Mouse (Mus musculus) stomach, embryonic 16.5 days (tissue): Measurements from ENCODE around the gene Parp6. TPM values are rescaled to one million over a fixed set of nuclear protein-coding genes. Genes with fewer than 3 reads are reported as not detected.

Experiments used
- ATAC-seq: fragments of 200-750 bp; cut with Nextera tagmentation; 2 replicates; pipeline ENCODE4 v1.8.0; 2017; ENCODE audit warnings: moderate number of reproducible peaks, moderate TSS enrichment; ENCODE audit not compliant: insufficient read depth, low FRiP score
- H3K27ac ChIP-seq: fragments of 300-500 bp; sonication (generic); 2 replicates; pipeline ENCODE4 v1.5.1; 2014; ENCODE audit warnings: low read length
- H3K27me3 ChIP-seq: fragments of 300-500 bp; sonication (generic); 2 replicates; pipeline ENCODE4 v1.6.1; 2014; ENCODE audit warnings: low read length, control low read depth, mixed read lengths; ENCODE audit not compliant: control insufficient read depth, insufficient read depth
- H3K36me3 ChIP-seq: fragments of 300-500 bp; sonication (generic); 2 replicates; pipeline ENCODE4 v1.6.1; 2014; ENCODE audit warnings: low read length; ENCODE audit not compliant: control insufficient read depth, insufficient read depth
- H3K4me1 ChIP-seq: fragments of 300-500 bp; sonication (generic); 2 replicates; pipeline ENCODE4 v1.6.1; 2014; ENCODE audit warnings: low read length, control low read depth, mixed read lengths; ENCODE audit not compliant: control insufficient read depth, insufficient read depth
- H3K4me2 ChIP-seq: fragments of 300-500 bp; sonication (generic); 2 replicates; pipeline ENCODE4 v1.6.1; 2014; ENCODE audit warnings: low read depth, low read length, mixed read lengths
- H3K4me3 ChIP-seq: fragments of 300-500 bp; sonication (generic); replicated peaks from 2 replicates; pipeline ENCODE4 v1.5.1; 2014; ENCODE audit warnings: mild to moderate bottlenecking, low read length
- H3K9ac ChIP-seq: fragments of 300-500 bp; sonication (generic); 2 replicates; pipeline ENCODE4 v1.6.1; 2014; ENCODE audit warnings: low read length
- H3K9me3 ChIP-seq: fragments of 300-500 bp; sonication (generic); replicated peaks from 2 replicates; pipeline ENCODE4 v1.6.1; 2016; ENCODE audit warnings: low read length, control low read depth; ENCODE audit not compliant: control insufficient read depth
- WGBS: fragments of 180-500 bp; shearing (Covaris S2); extraction: QIAGEN DNeasy Blood & Tissue Kit; methylation state at CpG from one replicate; pipeline ENCODE4 v1.1.7; 2014; 5-methylcytosine and 5-hydroxymethylcytosine counted together
- polyA plus RNA-seq: library from polyadenylated mRNA; unstranded; fragments of >200 nt; fragmentation: Nextera tagmentation; extraction: Ambion mirVana; gene quantifications from 2 replicates; pipeline ENCODE4 v1.2.1, GENCODE M21; 2015

Parp6 gene
- 28.2 and 31.1 TPM in 2 replicates for polyA plus RNA-seq

DNA sequence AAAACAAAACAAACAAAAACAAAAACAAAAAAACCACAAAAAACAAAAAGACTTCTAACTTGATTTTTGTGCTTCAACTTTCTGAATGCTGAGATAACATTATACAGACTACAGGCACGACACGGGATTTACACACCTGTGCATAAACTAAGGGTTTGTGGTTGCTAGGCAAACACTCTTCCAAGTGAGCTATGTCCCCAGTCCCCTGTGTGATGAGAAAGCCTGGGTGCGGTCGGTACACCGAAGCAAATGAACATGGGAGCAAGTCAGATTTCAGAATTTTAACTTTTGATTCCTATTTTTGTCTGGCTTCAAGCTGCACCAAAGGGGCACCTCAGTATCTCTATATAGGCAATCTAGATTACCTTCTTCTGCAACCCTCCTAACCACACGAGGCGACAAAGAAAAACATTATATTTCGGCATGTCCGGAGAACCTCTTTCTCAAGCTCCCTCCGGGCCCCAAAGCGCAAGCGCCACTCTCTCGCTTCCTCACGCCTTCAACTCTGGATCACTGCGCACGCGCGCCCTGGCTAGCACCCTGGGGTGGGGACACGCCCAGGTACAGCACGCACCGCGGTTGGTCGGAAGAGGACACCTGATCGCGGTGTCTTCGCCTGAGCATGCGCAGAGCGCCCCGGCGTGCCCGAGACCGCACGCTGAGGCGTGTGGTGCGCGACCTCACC, at the start of gene Parp6:
TSS of gene Parp6 (plus strand) at position 663 of the 685 bp plus-strand sequence.
- Histone ChIP-seq H3K36me3 (no peaks in the 10 kb centered on the region), H3K4me2 (peak within 1 kb of the TSS; percentile 70), H3K9ac (peak within 1 kb of the TSS; percentile 90), H3K4me1 (0 out of 2 replicates have a peak, but pooled peaks cover 3% of the 10 kb centered on the region), H3K27me3 (no peaks in the 10 kb centered on the region), H3K27ac (peak within 1 kb of the TSS; percentile 89), H3K9me3 (no peaks in the 10 kb centered on the region), H3K4me3 (peak within 1 kb of the TSS; percentile 84)
- 1% methylated on average over 35 of the region's 36 CpGs for WGBS
- ATAC-seq: peak; percentile 100

DNA sequence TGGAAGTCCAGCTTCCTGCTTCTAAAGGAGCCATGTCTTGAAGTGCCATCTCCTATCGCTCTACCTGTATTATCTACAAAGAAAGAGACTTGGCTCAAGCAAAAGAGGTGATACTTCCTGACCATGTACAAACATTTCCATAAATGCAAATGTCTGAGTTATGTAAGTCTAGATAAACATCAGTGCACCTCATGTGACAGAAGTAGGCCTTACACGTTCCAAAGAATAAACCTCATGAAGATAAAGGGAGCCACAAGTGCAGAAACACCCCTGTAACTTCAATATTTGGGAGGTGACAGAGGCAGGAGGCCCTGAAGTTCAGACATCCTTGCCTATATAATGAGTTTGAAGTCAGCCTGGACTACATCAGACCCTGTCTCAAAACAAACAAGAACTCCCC, 45.2 kb upstream of the Parp6 start:
- Histone ChIP-seq H3K9ac (no peak overlapping the region), H3K27ac (no peak overlapping the region), H3K27me3 (no peaks in the 10 kb centered on the region), H3K4me1 (no peaks in the 10 kb centered on the region), H3K4me3 (no peak overlapping the region), H3K4me2 (no peak overlapping the region), H3K9me3 (no peaks in the 10 kb centered on the region), H3K36me3 (no peaks in the 10 kb centered on the region)
- no peak for ATAC-seq
- WGBS: 66% methylated on average over 2 of the region's 2 CpGs

DNA sequence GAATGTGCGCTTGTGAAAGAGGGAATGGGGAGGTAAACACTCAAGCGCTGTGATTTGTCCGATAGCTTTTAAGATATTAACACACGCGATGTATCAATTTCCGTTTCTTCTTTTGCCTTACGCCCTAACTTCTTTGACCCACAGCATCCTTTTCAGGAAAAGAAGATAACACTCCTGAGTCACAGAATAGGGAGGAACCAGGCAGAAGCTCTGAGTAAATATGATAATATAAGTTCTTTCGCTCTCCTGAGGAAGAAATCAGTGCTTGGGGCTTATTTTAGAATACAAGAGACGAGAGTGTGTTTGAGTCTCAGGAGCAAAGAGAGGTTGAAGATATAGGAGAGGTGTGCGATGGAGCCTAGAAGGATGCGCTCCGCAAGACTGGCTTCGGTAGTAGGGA, 39.7 kb upstream of the Parp6 start:
- Histone ChIP-seq H3K27me3 (0 out of 2 replicates have a peak, but pooled peaks cover 3% of the 10 kb centered on the region), H3K36me3 (no peaks in the 10 kb centered on the region), H3K4me3 (peak overlapping the region; percentile 46), H3K4me2 (peak overlapping the region; percentile 61), H3K27ac (no peak overlapping the region), H3K4me1 (peaks cover 5% of the 10 kb centered on the region; the same call in 1 of the 2 replicates), H3K9ac (no peak overlapping the region), H3K9me3 (no peaks in the 10 kb centered on the region)
- 12% methylated on average over 13 of the region's 13 CpGs for WGBS
- no peak for ATAC-seq

DNA sequence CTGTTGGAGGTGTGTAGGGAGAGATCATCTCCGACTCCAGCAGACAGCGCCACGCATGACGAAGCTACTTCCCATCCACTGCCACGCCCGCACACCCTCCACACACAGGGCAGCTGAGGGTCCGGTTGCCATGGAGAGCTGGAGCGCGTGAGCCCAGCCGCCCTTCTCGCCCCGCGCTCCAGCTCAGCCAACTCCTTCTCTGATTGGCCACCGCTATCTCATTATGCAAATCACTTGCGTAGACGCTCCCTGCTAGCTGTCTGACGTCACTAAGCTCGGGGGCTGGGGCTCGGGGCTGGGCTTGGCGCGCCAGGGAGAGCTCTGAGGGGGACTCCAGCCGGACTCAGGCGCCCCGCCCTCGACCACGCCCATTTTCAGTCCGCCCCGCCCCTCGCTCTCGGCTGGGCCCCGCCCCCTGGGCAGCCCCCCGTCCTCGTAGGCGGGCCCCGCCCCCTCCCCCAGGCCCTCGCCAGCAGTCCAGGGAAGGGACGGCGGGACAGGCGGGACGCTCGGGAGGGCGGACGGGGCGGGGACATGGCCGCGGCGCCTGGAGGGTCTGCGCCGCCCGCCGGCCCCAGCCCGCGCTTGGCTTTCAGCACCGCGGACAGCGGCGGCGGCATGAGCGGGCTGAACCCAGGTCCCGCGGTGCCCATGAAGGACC, 39.1 kb upstream of the Parp6 start, which contains the start of gene Celf6:
TSS of gene Celf6 (plus strand) at position 74 of the 661 bp plus-strand sequence.
- Histone ChIP-seq H3K36me3 (no peaks in the 10 kb centered on the region), H3K27me3 (0 out of 2 replicates have a peak, but pooled peaks cover 3% of the 10 kb centered on the region), H3K4me2 (peak within 1 kb of the TSS; percentile 61), H3K4me3 (peak within 1 kb of the TSS; percentile 46), H3K9ac (no peak within 1 kb of the TSS), H3K4me1 (peaks cover 5% of the 10 kb centered on the region; the same call in 1 of the 2 replicates), H3K27ac (no peak within 1 kb of the TSS), H3K9me3 (no peaks in the 10 kb centered on the region)
- ATAC-seq: peak; percentile 98
- WGBS: under 1% methylated on average over 55 of the region's 61 CpGs

DNA sequence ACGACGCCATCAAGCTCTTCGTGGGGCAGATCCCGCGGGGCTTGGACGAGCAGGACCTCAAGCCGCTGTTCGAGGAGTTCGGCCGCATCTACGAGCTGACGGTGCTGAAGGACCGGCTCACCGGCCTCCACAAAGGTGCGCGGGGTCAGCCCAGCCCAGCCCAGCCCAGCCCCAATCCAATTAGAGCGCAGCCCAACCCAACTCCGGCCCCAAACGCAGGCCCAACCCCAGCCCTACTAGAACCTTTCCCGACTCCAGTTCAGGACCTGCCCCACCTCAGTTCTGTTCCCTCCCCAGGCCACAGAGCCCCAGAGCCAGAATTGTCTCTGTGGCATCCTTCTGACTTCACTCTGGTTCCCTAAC, 38.6 kb upstream of the Parp6 start:
- H3K4me2 ChIP-seq: peak overlapping the region; percentile 61
- H3K9me3 ChIP-seq: no peaks in the 10 kb centered on the region
- 0 out of 2 replicates have a peak, but pooled peaks cover 3% of the 10 kb centered on the region for H3K27me3 ChIP-seq
- WGBS: under 1% methylated on average over 20 of the region's 20 CpGs
- H3K9ac ChIP-seq: no peak overlapping the region
- H3K4me3 ChIP-seq: peak overlapping the region; percentile 46
- H3K27ac ChIP-seq: no peak overlapping the region
- H3K36me3 ChIP-seq: no peaks in the 10 kb centered on the region
- peak; percentile 41 for ATAC-seq
- H3K4me1 ChIP-seq: peaks cover 5% of the 10 kb centered on the region; the same call in 1 of the 2 replicates

DNA sequence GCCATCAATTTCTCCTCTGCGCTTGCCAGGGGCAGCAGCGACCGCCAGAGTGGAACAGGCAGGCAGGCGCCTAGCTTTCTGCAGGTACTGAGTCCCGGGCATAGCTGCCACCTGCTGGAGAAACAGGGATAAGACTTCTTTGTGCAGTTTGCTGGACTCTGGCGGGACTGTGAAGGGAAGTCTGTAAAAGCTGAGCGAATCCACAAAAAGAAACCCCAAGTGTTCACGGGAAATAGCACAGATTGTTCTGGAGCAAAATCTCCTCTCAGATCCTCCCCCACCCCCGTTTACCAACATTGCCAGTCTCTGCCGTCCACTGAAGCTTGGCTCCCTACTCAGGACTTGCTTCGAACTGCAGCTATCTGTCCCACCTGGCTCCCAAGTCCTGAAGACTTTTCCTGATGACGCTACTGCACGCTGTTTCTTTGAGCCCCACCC, 32.2 kb upstream of the Parp6 start:
- 5% methylated on average over 13 of the region's 13 CpGs for WGBS

DNA sequence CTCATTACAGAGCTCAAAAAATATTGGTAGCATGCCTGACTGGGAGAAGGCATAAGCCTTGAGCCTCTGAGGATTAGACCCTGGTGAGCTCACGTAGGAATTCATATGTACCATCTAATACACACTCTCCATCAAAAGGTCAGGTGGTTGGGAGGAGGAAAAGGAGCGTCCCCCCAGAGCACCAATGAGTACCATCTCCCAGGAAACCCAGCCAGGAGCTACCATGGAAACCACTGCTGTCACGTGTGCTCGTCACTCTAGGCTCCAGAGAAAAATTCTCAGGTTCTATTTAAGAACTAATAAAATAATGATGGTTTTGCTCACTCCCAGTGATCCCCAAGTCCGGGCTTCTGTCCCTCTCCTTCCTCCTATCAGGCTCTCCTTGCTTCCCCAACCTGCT, 28.8 kb upstream of the Parp6 start:
- Histone ChIP-seq H3K9me3 (no peaks in the 10 kb centered on the region), H3K4me1 (0 out of 2 replicates have a peak, but pooled peaks cover 4% of the 10 kb centered on the region), H3K4me3 (no peak overlapping the region), H3K27me3 (no peaks in the 10 kb centered on the region; the same call in 1 of the 2 replicates), H3K36me3 (no peaks in the 10 kb centered on the region), H3K9ac (no peak overlapping the region), H3K27ac (no peak overlapping the region), H3K4me2 (no peak overlapping the region)
- no peak for ATAC-seq
- WGBS: 66% methylated on average over 5 of the region's 5 CpGs

More for the DNA sequence above, 32.2 kb upstream of the Parp6 start:
- Histone ChIP-seq H3K27me3 (peaks cover 3% of the 10 kb centered on the region; the same call in 1 of the 2 replicates), H3K4me2 (peak overlapping the region; percentile 63), H3K9me3 (no peaks in the 10 kb centered on the region), H3K9ac (peak overlapping the region; percentile 57), H3K27ac (no peak overlapping the region), H3K4me1 (0 out of 2 replicates have a peak, but pooled peaks cover 4% of the 10 kb centered on the region), H3K36me3 (no peaks in the 10 kb centered on the region), H3K4me3 (peak overlapping the region; percentile 44)
- peak; percentile 62; the same call in 1 of the 2 replicates for ATAC-seq

DNA sequence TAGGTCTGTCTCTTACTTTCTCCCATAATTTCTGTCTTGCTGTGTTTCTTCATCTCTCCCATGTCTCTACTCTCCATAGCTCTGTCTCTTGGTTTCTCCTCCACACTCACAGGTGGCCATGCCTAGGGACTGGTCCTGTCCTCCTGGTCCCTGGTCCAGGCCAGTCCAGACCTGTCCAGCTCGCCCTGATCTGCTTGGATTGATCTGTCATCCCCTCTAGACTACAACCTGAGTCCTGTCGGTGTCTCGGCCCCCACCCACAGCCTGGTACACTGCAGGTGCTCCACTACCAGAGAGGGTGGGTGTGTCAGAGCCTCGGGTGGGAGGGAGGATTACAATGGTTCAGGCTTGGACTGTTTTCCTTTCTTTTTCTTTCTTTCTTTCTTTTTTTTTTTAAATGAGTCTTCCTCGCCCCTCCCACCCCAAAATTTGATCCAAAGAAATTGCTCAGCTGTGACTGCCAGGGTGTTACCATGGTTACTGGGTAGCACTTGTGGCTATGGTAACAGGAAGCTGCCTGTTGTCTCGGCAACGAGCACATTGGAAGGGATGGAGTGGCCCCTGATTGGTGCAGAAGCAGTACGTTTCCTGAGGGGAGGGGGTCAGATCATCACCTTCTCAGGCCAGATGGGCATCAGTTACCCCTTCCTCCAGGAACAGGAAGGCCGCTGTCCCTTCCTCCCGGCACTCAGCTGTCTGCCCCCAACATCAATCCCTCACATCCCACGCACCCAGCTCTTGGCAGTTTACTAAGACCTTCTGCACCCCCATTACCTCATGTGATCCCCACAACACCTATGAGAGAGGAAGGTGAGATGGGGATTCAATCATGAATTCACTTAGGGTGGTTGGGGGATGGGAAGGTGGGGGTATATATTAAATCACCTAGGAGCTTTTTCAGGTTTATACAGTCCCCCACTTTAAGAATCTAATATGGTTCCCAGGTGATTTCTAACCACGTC, 28.1 kb upstream of the Parp6 start:
- WGBS: 43% methylated on average over 12 of the region's 12 CpGs

More for the DNA sequence above, 28.1 kb upstream of the Parp6 start:
- no peak overlapping the region for H3K4me2 ChIP-seq
- no peak overlapping the region for H3K4me3 ChIP-seq
- H3K4me1 ChIP-seq: 0 out of 2 replicates have a peak, but pooled peaks cover 4% of the 10 kb centered on the region
- H3K9me3 ChIP-seq: no peaks in the 10 kb centered on the region
- no peak; the same call in 1 of the 2 replicates for ATAC-seq
- H3K27me3 ChIP-seq: no peaks in the 10 kb centered on the region; the same call in 1 of the 2 replicates
- H3K27ac ChIP-seq: no peak overlapping the region
- no peak overlapping the region for H3K9ac ChIP-seq
- H3K36me3 ChIP-seq: no peaks in the 10 kb centered on the region
